Mouse (Mus musculus) right cerebral cortex, adult 2 months (tissue): Measurements from ENCODE around the gene Tnp2.
"Not testable (repeated sequence)": the region's sequence is repeated elsewhere in the genome, so short reads cannot be mapped to it uniquely, and the experiment has no call there.

ENCODE experiments used
- DNase-seq, 2 experiments: peaks; one replicate each; pipeline ENCODE4 v3.0.0; 2021 to 2022; ENCODE audit warnings: low spot score in 2 of 2

The Tnp2 gene

GRCm38 (mm10) chr16:10788271-10788670 lies at the start of gene Tnp2:
Gene Tnp2, minus strand, starts transcription at chr16:10788660.
- DNase-seq: no peak

DNA sequence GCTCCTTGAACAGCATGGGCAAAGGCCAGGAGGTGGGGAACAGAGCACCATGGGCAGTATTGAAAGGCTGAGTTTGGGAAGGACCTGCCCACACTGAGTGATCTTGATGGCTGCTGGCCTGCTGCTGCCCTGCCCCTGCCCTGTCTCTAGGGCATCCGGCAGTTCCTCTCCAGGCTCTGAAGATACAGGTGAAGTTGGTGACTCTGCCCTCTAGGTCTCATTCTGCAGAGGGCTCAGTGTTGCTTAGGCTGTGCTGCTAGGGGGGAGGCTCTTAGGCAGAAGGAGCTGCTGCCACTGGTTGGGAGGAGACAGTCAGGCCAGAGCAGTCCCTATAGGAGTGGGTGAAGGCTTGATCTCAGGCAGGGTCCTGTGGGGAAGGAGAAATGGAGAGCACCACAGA lies 49.4 kb upstream of the Tnp2 start:
- DNase-seq: no peak

- DNase-seq: no peak
Observed at GRCm38 (mm10) chr16:10837250-10837649, 48.8 kb upstream of the Tnp2 start.

DNA sequence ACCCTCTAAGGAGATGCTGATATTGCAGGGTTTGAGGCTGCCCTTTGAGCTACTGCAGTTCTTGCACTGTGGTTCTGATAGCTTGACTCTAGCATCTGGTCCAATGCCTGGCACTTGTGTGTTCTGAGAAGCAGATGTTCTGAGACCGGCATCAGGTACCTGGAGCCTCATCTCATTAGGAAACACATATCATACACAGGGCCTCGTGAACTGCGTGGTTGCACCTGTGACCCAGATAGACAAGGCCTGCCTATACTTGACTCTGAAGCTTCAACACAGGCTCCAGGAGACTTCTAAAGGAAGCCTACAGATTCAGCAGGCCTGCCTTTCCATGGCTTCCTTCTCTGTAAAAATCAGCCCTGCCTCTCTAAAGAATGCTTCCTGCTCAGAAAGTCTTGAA lies 47.9 kb upstream of the Tnp2 start:
- DNase-seq: no peak

GRCm38 (mm10) chr16:10834911-10835587 lies 46.6 kb upstream of the Tnp2 start, which contains the start of gene Rmi2:
Gene Rmi2, plus strand, starts transcription at chr16:10835059.
- DNase-seq: peak; percentile 79 to 80

DNA sequence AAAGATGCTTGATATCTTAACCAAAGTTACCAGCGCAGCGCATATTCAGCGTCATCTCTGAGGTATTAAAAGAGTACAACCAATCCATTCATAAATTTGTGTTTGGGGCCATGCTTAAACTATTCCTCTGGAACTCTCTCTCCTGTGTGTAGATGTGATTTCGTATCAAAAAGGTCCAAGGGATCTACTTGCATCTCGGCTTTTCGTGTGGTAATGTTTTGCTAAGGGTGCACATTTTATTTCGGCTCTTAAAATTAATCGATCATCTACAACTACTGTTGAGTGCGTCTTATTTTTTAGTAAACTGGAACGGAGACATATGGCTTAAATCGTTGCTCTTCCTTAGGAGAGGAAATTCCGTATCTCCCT lies 46.1 kb upstream of the Tnp2 start:
- no peak for DNase-seq

- DNase-seq: no peak
Observed at GRCm38 (mm10) chr16:10828461-10828805, 40.0 kb upstream of the Tnp2 start.

DNA sequence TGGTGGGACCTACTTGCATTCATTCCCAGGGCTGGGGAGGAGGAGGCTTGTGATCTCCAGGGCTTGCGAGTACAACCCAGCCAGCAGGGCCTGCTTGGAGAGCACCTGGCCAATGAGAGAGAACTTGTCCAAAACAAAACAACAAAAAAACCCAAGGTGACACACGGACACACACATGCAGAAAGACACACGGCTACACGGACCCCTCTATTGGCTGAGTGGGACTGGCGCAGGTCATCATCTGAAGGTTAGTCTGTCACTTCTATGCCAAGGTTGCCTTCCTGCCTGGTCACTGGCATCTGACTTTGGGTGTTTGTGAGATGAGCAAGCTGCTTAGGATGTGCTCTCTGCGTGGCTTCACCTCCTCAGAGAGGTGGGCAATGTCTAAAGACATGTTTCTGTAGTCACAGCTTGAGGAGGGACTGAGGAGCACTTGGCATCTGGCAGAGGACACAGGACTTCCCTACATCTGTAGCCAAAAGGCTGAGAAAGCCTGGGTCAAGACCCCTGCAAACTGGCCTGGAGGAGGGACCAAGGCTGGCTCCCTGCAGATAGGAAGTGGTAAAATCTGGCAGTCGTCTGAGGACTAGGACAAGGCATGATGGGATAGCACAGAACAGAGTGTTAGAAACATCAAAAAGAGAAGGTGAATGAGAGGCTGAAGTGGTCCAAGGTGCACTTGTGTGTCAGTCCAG lies 39.5 kb upstream of the Tnp2 start:
- DNase-seq: no peak

DNA sequence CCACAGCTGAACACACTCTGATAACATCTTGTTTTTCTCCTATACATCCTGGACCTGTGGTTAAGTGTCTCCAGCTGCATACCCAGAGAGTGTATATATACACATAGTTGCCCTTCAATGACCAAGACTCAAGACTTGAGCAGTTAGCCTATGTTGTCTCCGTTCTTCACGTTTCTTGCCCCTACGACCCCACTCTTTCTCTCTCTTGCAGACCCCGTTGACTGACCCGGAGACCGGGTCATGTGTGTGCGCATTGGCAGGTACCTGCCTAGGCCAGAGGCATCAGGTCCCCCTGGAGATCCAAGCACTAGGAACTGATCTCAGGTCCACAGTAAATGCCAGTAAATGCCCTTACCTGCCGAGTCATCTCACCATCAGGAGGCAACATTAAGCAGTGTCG lies 38.8 kb upstream of the Tnp2 start:
- DNase-seq: no peak

DNA sequence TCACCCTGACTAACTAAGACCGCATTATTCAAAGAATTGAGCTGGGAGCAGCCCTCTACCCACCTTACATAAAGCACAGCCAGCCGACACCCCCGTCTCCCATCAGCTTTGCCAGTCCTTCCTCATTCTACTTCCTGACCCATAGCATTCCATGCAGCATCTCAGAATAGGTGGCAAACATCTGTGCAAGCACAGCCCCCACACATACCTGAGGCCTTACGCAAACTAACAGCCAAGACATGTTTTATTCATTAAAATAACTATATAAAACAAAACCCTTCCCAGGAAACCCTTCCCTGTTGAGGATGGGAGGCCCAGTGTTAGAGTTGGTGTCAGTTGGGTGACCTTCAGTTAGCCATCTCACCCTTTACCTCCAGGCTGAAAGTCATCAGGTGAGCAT lies 37.4 kb upstream of the Tnp2 start:
- DNase-seq: no peak

- peak; percentile 10 to 17 for DNase-seq
Observed at GRCm38 (mm10) chr16:10824536-10824935, 36.1 kb upstream of the Tnp2 start.

DNA sequence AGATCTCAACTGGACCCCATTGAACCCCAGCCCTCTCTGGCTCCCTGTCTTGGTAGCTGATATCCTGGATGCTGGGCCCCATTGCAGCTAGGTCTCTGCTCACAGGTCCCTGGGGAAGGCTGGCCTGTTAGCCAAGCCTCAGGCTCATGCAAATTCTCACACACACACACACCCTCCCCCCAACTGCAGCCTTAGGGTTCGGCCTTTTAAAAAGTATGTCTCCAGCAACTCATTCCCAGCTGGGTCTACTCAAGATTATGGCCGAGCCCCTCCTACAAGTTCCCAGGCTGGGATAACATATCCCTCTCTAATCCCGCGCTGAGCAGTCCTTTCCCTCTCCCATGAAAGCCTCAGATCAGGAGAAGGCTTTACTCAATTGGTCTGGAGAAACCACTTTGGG lies 32.9 kb upstream of the Tnp2 start:
- DNase-seq: no peak

GRCm38 (mm10) chr16:10819966-10820365 lies 31.5 kb upstream of the Tnp2 start:
- no peak for DNase-seq

- DNase-seq: no peak
Observed at GRCm38 (mm10) chr16:10818579-10819135, 30.2 kb upstream of the Tnp2 start.

- no peak for DNase-seq
Observed at GRCm38 (mm10) chr16:10814864-10815263, 26.4 kb upstream of the Tnp2 start.

GRCm38 (mm10) chr16:10813726-10814125 lies 25.3 kb upstream of the Tnp2 start:
- DNase-seq: no peak

GRCm38 (mm10) chr16:10812865-10813371 lies 24.5 kb upstream of the Tnp2 start, which contains the start of gene Gm11172:
Gene Gm11172, plus strand, starts transcription at chr16:10812915.
- no peak for DNase-seq

DNA sequence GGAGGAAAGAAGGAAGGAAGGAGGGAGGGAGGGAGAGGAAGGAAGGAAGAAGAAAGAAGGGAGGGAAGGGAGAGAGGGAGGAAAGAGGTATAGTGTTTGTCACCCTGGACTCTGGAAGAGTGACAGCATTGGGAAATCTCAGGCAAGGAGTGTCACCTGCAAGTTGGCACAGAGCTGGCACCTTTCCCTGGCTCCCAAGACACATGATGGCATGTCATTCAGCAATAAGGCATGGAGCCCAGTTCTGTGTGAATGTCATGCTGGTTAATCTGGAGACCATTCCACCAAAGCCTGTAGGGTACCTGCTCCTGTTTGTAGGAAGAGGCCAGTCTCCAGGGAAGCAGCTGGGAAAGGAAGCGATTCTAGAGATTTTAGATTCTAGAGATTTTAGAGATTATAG lies 21.9 kb upstream of the Tnp2 start:
- DNase-seq: no peak

DNA sequence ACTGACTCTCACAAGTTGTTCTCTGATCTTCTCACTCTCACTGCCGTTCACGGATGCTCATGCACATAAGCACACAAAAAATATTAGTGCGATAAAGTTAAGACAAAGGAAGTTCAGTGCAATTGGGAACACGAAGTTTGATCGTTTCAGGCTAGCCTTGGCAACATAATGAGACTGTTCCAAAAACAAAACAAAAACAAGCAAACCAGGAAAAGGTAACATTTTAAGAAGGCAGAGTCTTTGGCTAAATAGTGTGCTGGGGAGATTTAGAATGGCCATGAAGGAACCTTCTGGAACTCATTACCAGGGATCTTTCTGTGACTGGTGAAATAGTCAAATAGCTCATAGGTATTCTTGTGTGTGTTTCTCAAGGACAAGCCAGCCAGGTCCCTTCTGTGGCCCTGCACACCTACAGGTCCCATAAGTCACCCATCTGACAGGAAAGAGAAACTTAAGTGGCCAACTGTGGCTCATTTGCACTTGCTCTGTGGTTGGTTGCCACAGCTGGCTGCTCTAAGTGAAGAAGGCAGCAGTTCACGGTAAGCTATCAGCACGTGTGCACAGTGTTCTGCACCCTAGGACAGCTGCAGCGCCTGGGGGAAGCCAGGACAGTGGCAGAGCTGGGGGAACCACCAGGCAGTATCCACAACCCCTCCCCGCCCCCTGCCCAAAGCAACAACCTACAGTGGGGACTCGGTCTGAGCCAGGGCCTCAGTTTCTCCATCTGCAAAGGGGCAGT lies 17.5 kb upstream of the Tnp2 start, which contains the start of gene Prm1:
Prm1 (minus strand) TSS at position 51 of the 739 bp plus-strand sequence.
- no peak for DNase-seq

GRCm38 (mm10) chr16:10802420-10802819 lies 14.0 kb upstream of the Tnp2 start:
- not testable (repeated sequence) for DNase-seq

DNA sequence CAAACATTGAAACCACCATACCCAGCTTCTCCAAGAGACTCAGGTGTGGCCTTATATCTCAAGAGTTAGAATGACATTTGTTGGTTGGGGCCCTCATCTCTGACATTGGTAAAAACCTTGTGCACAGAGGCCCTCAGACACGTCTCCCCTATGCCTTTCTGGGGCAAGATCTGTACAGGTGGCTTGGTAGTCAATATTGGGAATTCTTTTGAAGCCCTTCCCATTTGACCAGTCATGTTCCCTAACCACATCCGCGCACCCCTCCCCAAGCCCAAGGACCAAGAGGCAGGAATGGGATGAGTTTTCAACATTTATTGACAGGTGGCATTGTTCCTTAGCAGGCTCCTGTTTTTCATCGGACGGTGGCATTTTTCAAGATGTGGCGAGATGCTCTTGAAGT lies 7.6 kb upstream of the Tnp2 start, which contains the start of gene Prm2:
Prm2 (minus strand) TSS at position 101 of the 400 bp plus-strand sequence.
- no peak for DNase-seq

GRCm38 (mm10) chr16:10790702-10791101 lies 2.2 kb upstream of the Tnp2 start, which contains the start of gene Prm3:
Gene Prm3, minus strand, starts transcription at chr16:10790914.
- DNase-seq: no peak
